Mouse (Mus musculus) hindbrain, embryonic 10.5 days (tissue): ENCODE results near the gene Whrn. TPM values are rescaled to one million over a fixed set of nuclear protein-coding genes. Genes with fewer than 3 reads are reported as not detected.

ENCODE experiments used
- DNase-seq: peaks from one replicate; pipeline ENCODE4 v3.0.0-alpha.2; 2017; ENCODE audit warnings: low spot score
- H3K27ac ChIP-seq: fragments of 300-500 bp; sonication (generic); 2 replicates; pipeline ENCODE4 v1.5.1; 2016; ENCODE audit warnings: mild to moderate bottlenecking, moderate library complexity
- H3K27me3 ChIP-seq: fragments of 300-500 bp; sonication (generic); 2 replicates; pipeline ENCODE4 v1.6.1; 2016; ENCODE audit warnings: mild to moderate bottlenecking; ENCODE audit not compliant: poor library complexity, insufficient read depth, severe bottlenecking
- H3K36me3 ChIP-seq: fragments of 300-500 bp; sonication (generic); 2 replicates; pipeline ENCODE4 v1.6.1; 2016; ENCODE audit warnings: mild to moderate bottlenecking, moderate library complexity
- H3K4me1 ChIP-seq: fragments of 300-500 bp; sonication (generic); replicated peaks from 2 replicates; pipeline ENCODE4 v1.6.1; 2016; ENCODE audit warnings: mild to moderate bottlenecking
- H3K4me3 ChIP-seq: fragments of 300-500 bp; sonication (generic); 2 replicates; pipeline ENCODE4 v1.5.1; 2016; ENCODE audit warnings: mild to moderate bottlenecking, moderate library complexity
- H3K9me3 ChIP-seq: fragments of 300-500 bp; sonication (generic); 2 replicates; pipeline ENCODE4 v1.6.1; 2016; ENCODE audit warnings: mild to moderate bottlenecking, moderate library complexity
- WGBS: fragments of 180-500 bp; shearing (Covaris S2); methylation state at CpG from one replicate; pipeline ENCODE4 v1.1.7; 2016; 5-methylcytosine and 5-hydroxymethylcytosine counted together
- polyA plus RNA-seq: library from polyadenylated mRNA; unstranded; fragments of >200 nt; fragmentation: Nextera tagmentation; extraction: Ambion mirVana; gene quantifications from 2 replicates; pipeline ENCODE4 v1.2.1, GENCODE M21; 2016

Gene Whrn
- polyA plus RNA-seq, 1 experiment from 2014 or later = 6.6 TPM

GRCm38 (mm10) chr4:63398854-63399609 lies 96.8 kb downstream of the Whrn start:
- WGBS = 75% methylated on average over 11 of the region's 11 CpGs
- H3K27ac ChIP-seq = peak overlapping the region; percentile 56; the same call in 1 of the 2 replicates

GRCm38 (mm10) chr4:63397981-63398537 lies 97.7 kb downstream of the Whrn start:
- 85% methylated on average over 10 of the region's 10 CpGs for WGBS
- Histone ChIP-seq H3K9me3 (no peaks in the 10 kb centered on the region), H3K4me3 (no peak overlapping the region), H3K27me3 (no peaks in the 10 kb centered on the region), H3K36me3 (peaks cover 48% of the 10 kb centered on the region), H3K27ac (0 out of 2 replicates have a peak overlapping the region, but pooled peaks have one; percentile 23), H3K4me1 (peaks cover 34% of the 10 kb centered on the region)
- no peak for DNase-seq

More at GRCm38 (mm10) chr4:63398854-63399609, 96.8 kb downstream of the Whrn start:
- Histone ChIP-seq H3K9me3 (no peaks in the 10 kb centered on the region), H3K36me3 (peaks cover 41% of the 10 kb centered on the region), H3K4me1 (peaks cover 44% of the 10 kb centered on the region), H3K4me3 (no peak overlapping the region), H3K27me3 (no peaks in the 10 kb centered on the region)
- no peak for DNase-seq

- DNase-seq = no peak
- Histone ChIP-seq H3K27me3 (no peaks in the 10 kb centered on the region), H3K9me3 (no peaks in the 10 kb centered on the region), H3K4me3 (no peak overlapping the region), H3K4me1 (peaks cover 38% of the 10 kb centered on the region), H3K27ac (peak overlapping the region; percentile 29; the same call in 1 of the 2 replicates), H3K36me3 (peaks cover 55% of the 10 kb centered on the region)
- 78% methylated on average over 6 of the region's 6 CpGs for WGBS
Observed at GRCm38 (mm10) chr4:63391322-63391721, 104.5 kb downstream of the Whrn start.

- 54% methylated on average over 11 of the region's 11 CpGs for WGBS
- no peak for DNase-seq
- Histone ChIP-seq H3K27me3 (no peaks in the 10 kb centered on the region), H3K36me3 (peaks cover 54% of the 10 kb centered on the region), H3K4me3 (no peak overlapping the region), H3K9me3 (no peaks in the 10 kb centered on the region), H3K4me1 (peaks cover 38% of the 10 kb centered on the region), H3K27ac (peak overlapping the region; percentile 84)
Observed at GRCm38 (mm10) chr4:63389887-63390528, 105.8 kb downstream of the Whrn start.

- no peaks in the 10 kb centered on the region for H3K9me3 ChIP-seq
- 31% methylated on average over 8 of the region's 8 CpGs for WGBS
- no peak overlapping the region for H3K4me3 ChIP-seq
- no peaks in the 10 kb centered on the region for H3K27me3 ChIP-seq
- peaks cover 38% of the 10 kb centered on the region for H3K4me1 ChIP-seq
- H3K36me3 ChIP-seq = peaks cover 47% of the 10 kb centered on the region
- peak overlapping the region; percentile 84 for H3K27ac ChIP-seq
- peak; percentile 17 for DNase-seq
Observed at GRCm38 (mm10) chr4:63389121-63389886, 106.5 kb downstream of the Whrn start.

GRCm38 (mm10) chr4:63388029-63388428 lies 107.8 kb downstream of the Whrn start:
- peak overlapping the region; percentile 84 for H3K27ac ChIP-seq
- no peak overlapping the region for H3K4me3 ChIP-seq
- WGBS = 80% methylated on average over 6 of the region's 6 CpGs
- H3K4me1 ChIP-seq = peaks cover 38% of the 10 kb centered on the region
- no peaks in the 10 kb centered on the region for H3K27me3 ChIP-seq
- no peak for DNase-seq
- peaks cover 49% of the 10 kb centered on the region for H3K36me3 ChIP-seq
- H3K9me3 ChIP-seq = no peaks in the 10 kb centered on the region

- no peak for DNase-seq
- WGBS = 92% methylated on average over 11 of the region's 11 CpGs
- peaks cover 27% of the 10 kb centered on the region for H3K4me1 ChIP-seq
- H3K4me3 ChIP-seq = no peak overlapping the region
- H3K9me3 ChIP-seq = no peaks in the 10 kb centered on the region
- peaks cover 53% of the 10 kb centered on the region for H3K36me3 ChIP-seq
- H3K27ac ChIP-seq = no peak overlapping the region
- H3K27me3 ChIP-seq = no peaks in the 10 kb centered on the region
Observed at GRCm38 (mm10) chr4:63385784-63386183, 110.0 kb downstream of the Whrn start.

- no peaks in the 10 kb centered on the region for H3K27me3 ChIP-seq
- no peaks in the 10 kb centered on the region for H3K9me3 ChIP-seq
- H3K36me3 ChIP-seq = peaks cover 58% of the 10 kb centered on the region
- H3K4me1 ChIP-seq = peaks cover 24% of the 10 kb centered on the region
- no peak for DNase-seq
- H3K27ac ChIP-seq = no peak overlapping the region
- H3K4me3 ChIP-seq = no peak overlapping the region
- whole genome bisulfite sequencing = 89% methylated on average over 3 of the region's 3 CpGs
Observed at GRCm38 (mm10) chr4:63385253-63385652, 110.5 kb downstream of the Whrn start.

GRCm38 (mm10) chr4:63384262-63384661 lies 111.5 kb downstream of the Whrn start:
- no peak for DNase-seq
- Histone ChIP-seq H3K27ac (no peak overlapping the region), H3K27me3 (no peaks in the 10 kb centered on the region), H3K4me3 (no peak overlapping the region), H3K36me3 (peaks cover 67% of the 10 kb centered on the region), H3K9me3 (no peaks in the 10 kb centered on the region), H3K4me1 (peaks cover 14% of the 10 kb centered on the region)
- 86% methylated on average over 4 of the region's 4 CpGs for WGBS

GRCm38 (mm10) chr4:63383474-63383873 lies 112.3 kb downstream of the Whrn start:
- Histone ChIP-seq H3K36me3 (peaks cover 75% of the 10 kb centered on the region), H3K4me1 (peaks cover 6% of the 10 kb centered on the region), H3K4me3 (no peak overlapping the region), H3K9me3 (no peaks in the 10 kb centered on the region), H3K27ac (no peak overlapping the region), H3K27me3 (no peaks in the 10 kb centered on the region)
- DNase-seq = no peak
- 93% methylated on average over 12 of the region's 12 CpGs for WGBS

GRCm38 (mm10) chr4:63382676-63383369 lies 113.0 kb downstream of the Whrn start:
- peaks cover 82% of the 10 kb centered on the region for H3K36me3 ChIP-seq

GRCm38 (mm10) chr4:63377483-63377882 lies 118.3 kb downstream of the Whrn start:
- no peak overlapping the region for H3K4me3 ChIP-seq
- H3K9me3 ChIP-seq = no peaks in the 10 kb centered on the region
- no peaks in the 10 kb centered on the region for H3K4me1 ChIP-seq
- 70% methylated on average over 7 of the region's 7 CpGs for WGBS
- peaks cover 100% of the 10 kb centered on the region for H3K36me3 ChIP-seq
- no peak for DNase-seq
- H3K27ac ChIP-seq = no peak overlapping the region
- no peaks in the 10 kb centered on the region for H3K27me3 ChIP-seq

More at GRCm38 (mm10) chr4:63382676-63383369, 113.0 kb downstream of the Whrn start:
- DNase-seq = no peak
- WGBS = 92% methylated on average over 4 of the region's 4 CpGs
- no peaks in the 10 kb centered on the region for H3K9me3 ChIP-seq
- H3K27me3 ChIP-seq = no peaks in the 10 kb centered on the region
- H3K4me1 ChIP-seq = no peaks in the 10 kb centered on the region
- H3K27ac ChIP-seq = no peak overlapping the region
- H3K4me3 ChIP-seq = no peak overlapping the region
